Mouse (Mus musculus) gastrocnemius, postnatal 10 days (tissue): ENCODE results near the gene Hspa5. TPM values are rescaled to one million over a fixed set of nuclear protein-coding genes. Genes with fewer than 3 reads are reported as not detected.
"Not testable (repeated sequence)": the region's sequence is repeated elsewhere in the genome, so short reads cannot be mapped to it uniquely, and the experiment has no call there.

ENCODE experiments used
- DNase-seq: peaks from one replicate; pipeline ENCODE4 v3.0.0; 2021; ENCODE audit warnings: mixed read lengths
- long read RNA-seq, 2 experiments: library from polyadenylated mRNA; stranded (forward); transcript quantifications; one replicate each; pipeline ENCODE4 v2.0.0; 2021
- total RNA-seq, 2 experiments: library from RNA; stranded (reverse); gene quantifications; 2 replicates each; pipeline ENCODE4 v1.2.3; 2021

The Hspa5 gene
- total RNA-seq = 100 to 1,000 TPM; 187 to 207 TPM
- long read RNA-seq, experiment 1, transcript Hspa5-202 (8 exons, 2,613 nt) = minor isoform, 83 of 442 reads
- long read RNA-seq, experiment 1, transcript Hspa5-201 (9 exons, 3,672 nt) = major isoform, 345 of 442 reads
- long read RNA-seq, experiment 1, partial matches to known transcripts = 11 of 442 reads
- long read RNA-seq, experiment 1, other reads (novel, unspliced or antisense) = 3 of 442 reads
- long read RNA-seq, experiment 2, transcript Hspa5-202 (8 exons, 2,613 nt) = minor isoform, 61 of 319 reads
- long read RNA-seq, experiment 2, transcript Hspa5-201 (9 exons, 3,672 nt) = major isoform, 244 of 319 reads
- long read RNA-seq, experiment 2, partial matches to known transcripts = 10 of 319 reads
- long read RNA-seq, experiment 2, other reads (novel, unspliced or antisense) = 4 of 319 reads

- peak; percentile 95 for DNase-seq
Measured at GRCm38 (mm10) chr2:34771368-34772226, at the start of gene Hspa5. TSS of gene Hspa5 (plus strand) at chr2:34771970.

- DNase-seq = no peak
Measured at GRCm38 (mm10) chr2:34725269-34725668, 46.5 kb upstream of the Hspa5 start.

GRCm38 (mm10) chr2:34727045-34727728, 44.6 kb upstream of the Hspa5 start:
- DNase-seq = no peak

- no peak for DNase-seq
Measured at GRCm38 (mm10) chr2:34736626-34737025, 35.1 kb upstream of the Hspa5 start.

- no peak for DNase-seq
Measured at GRCm38 (mm10) chr2:34737911-34738310, 33.9 kb upstream of the Hspa5 start.

- DNase-seq = no peak
Measured at GRCm38 (mm10) chr2:34739684-34740391, 31.9 kb upstream of the Hspa5 start.

GRCm38 (mm10) chr2:34741390-34742159, 30.2 kb upstream of the Hspa5 start:
- DNase-seq = no peak

GRCm38 (mm10) chr2:34742675-34743074, 29.1 kb upstream of the Hspa5 start:
- no peak for DNase-seq

- DNase-seq = no peak
Measured at GRCm38 (mm10) chr2:34744476-34744875, 27.3 kb upstream of the Hspa5 start.

GRCm38 (mm10) chr2:34745673-34746072, 26.1 kb upstream of the Hspa5 start:
- DNase-seq = no peak

GRCm38 (mm10) chr2:34748479-34748878, 23.3 kb upstream of the Hspa5 start:
- no peak for DNase-seq

- DNase-seq = no peak
Measured at GRCm38 (mm10) chr2:34750245-34750644, 21.5 kb upstream of the Hspa5 start.

- DNase-seq = peak; percentile 94
Measured at GRCm38 (mm10) chr2:34753811-34754550, 17.8 kb upstream of the Hspa5 start.

- DNase-seq = no peak
Measured at GRCm38 (mm10) chr2:34754551-34755358, 17.0 kb upstream of the Hspa5 start, which contains the start of gene Gapvd1. TSS of gene Gapvd1 (minus strand) at chr2:34755232.

- DNase-seq = no peak
Measured at GRCm38 (mm10) chr2:34757341-34757740, 14.4 kb upstream of the Hspa5 start.

GRCm38 (mm10) chr2:34761272-34761671, 10.5 kb upstream of the Hspa5 start:
- DNase-seq = not testable (repeated sequence)

- no peak for DNase-seq
Measured at GRCm38 (mm10) chr2:34762174-34762573, 9.6 kb upstream of the Hspa5 start.

- DNase-seq = no peak
Measured at GRCm38 (mm10) chr2:34762872-34763271, 8.9 kb upstream of the Hspa5 start.

GRCm38 (mm10) chr2:34764801-34765200, 7.0 kb upstream of the Hspa5 start:
- no peak for DNase-seq
